8 mouse cellular contexts compared by ENCODE assay signal in the genomic region with DNA sequence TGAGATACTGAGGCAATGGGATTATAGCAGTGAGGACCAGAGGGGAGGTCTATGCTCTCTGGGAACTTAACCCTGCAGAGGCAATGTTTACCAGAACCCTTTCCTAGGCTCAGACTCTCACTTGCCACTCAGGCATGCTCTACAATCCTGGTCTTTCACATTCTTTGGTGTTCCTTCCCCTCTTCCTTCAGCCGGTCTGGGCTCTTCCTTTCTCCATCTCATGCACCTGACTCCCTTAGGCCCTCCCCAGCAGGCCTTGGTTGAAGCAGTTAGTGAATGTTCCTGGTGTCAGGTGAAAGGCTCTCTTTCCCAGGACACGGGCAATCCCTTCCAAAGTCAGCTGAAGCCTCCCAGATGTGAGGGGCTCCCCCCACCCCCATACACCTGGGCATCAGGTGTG. TPM values are rescaled to one million over a fixed set of nuclear protein-coding genes. Genes with fewer than 3 reads are reported as not detected.
A peak's percentile ranks its signal among the peaks of the same experiment; 100 is the strongest.
DNase-seq lines count a peak whose midpoint lies in the region; ATAC-seq and TF ChIP-seq lines count a peak whose summit lies in the region.

Gene Timm10b (plus strand): TSS at position 301 of the 400 bp plus-strand sequence.

- peak within 1 kb of the TSS; percentile 88 for H3K9ac ChIP-seq in heart, embryonic 11.5 days (ENCODE audit: low read depth, low read length)
- peak within 1 kb of the TSS; percentile 77 for H3K9ac ChIP-seq in midbrain, postnatal 0 days (replicated peaks; ENCODE audit: low read length, poor library complexity, severe bottlenecking)

- TF ChIP-seq CTCF in lung, adult 2 months (IDR thresholded peaks at IDR 0.05; ENCODE audit: insufficient read depth, low read length), result no peak
- TF ChIP-seq CTCF in midbrain, postnatal 0 days (IDR thresholded peaks at IDR 0.05), result no peak

- H3K27me3 ChIP-seq in heart, embryonic 11.5 days (ENCODE audit: control insufficient read depth, insufficient read depth, low read length), result no peaks in the 10 kb centered on the region
- H3K27me3 ChIP-seq in midbrain, postnatal 0 days (ENCODE audit: insufficient read depth, low read length), result no peaks in the 10 kb centered on the region

- H3K4me2 ChIP-seq in heart, embryonic 11.5 days, result peak within 1 kb of the TSS; percentile 90
- peak within 1 kb of the TSS; percentile 63 for H3K4me2 ChIP-seq in midbrain, postnatal 0 days (ENCODE audit: low read depth, low read length, poor library complexity, severe bottlenecking)

- no peak for TF ChIP-seq POLR2A in lung, adult 2 months (IDR thresholded peaks at IDR 0.05; ENCODE audit: borderline replicate concordance, extremely low read depth, low read depth, low read length)

- H3K27ac ChIP-seq in brown adipose tissue, adult 24 weeks (replicated peaks; ENCODE audit: low read depth, low read length), result peak within 1 kb of the TSS; percentile 92
- H3K27ac ChIP-seq in heart, embryonic 11.5 days (ENCODE audit: low read depth, low read length), result peak within 1 kb of the TSS; percentile 82
- peak within 1 kb of the TSS; percentile 84 for H3K27ac ChIP-seq in midbrain, postnatal 0 days (ENCODE audit: low read depth, low read length)

- no peak; the same call in 1 of the 2 replicates for ATAC-seq in heart, embryonic 11.5 days (replicated peaks; ENCODE audit: insufficient number of reproducible peaks, low FRiP score, low TSS enrichment)
- ATAC-seq in midbrain, postnatal 0 days (ENCODE audit: low FRiP score), result peak; percentile 26

- peak within 1 kb of the TSS; percentile 95 for H3K4me3 ChIP-seq in lung, adult 2 months (replicated peaks; ENCODE audit: extremely low read depth, low read depth, low read length)
- H3K4me3 ChIP-seq in brown adipose tissue, adult 24 weeks (ENCODE audit: insufficient read depth, low read depth, low read length), result peak within 1 kb of the TSS; percentile 88
- H3K4me3 ChIP-seq in heart, embryonic 11.5 days (ENCODE audit: low read depth, low read length), result peak within 1 kb of the TSS; percentile 78
- peak within 1 kb of the TSS; percentile 49 for H3K4me3 ChIP-seq in midbrain, postnatal 0 days (ENCODE audit: low read depth, low read length)

- peaks cover 7% of the 10 kb centered on the region for H3K4me1 ChIP-seq in lung, adult 2 months (ENCODE audit: control insufficient read depth, insufficient read depth, low read length)
- peaks cover 5% of the 10 kb centered on the region for H3K4me1 ChIP-seq in brown adipose tissue, adult 24 weeks (ENCODE audit: control insufficient read depth, insufficient read depth, insufficient read length, low read length)
- peaks cover 10% of the 10 kb centered on the region for H3K4me1 ChIP-seq in heart, embryonic 11.5 days (ENCODE audit: control insufficient read depth, insufficient read depth, low read length)
- H3K4me1 ChIP-seq in midbrain, postnatal 0 days (ENCODE audit: insufficient read depth, low read length), result peaks cover 14% of the 10 kb centered on the region

- WGBS in lung, adult 2 months, result 0% methylated on average over 2 of the region's 2 CpGs
- WGBS in heart, embryonic 11.5 days (ENCODE audit: insufficient replicate concordance), result 3% methylated on average over 2 of the region's 2 CpGs
- 6% methylated on average over 2 of the region's 2 CpGs for WGBS in midbrain, postnatal 0 days

- H3K36me3 ChIP-seq in heart, embryonic 11.5 days (ENCODE audit: control insufficient read depth, insufficient read depth, low read length), result peaks cover 10% of the 10 kb centered on the region
- H3K36me3 ChIP-seq in midbrain, postnatal 0 days (ENCODE audit: insufficient read depth, low read length), result peaks cover 27% of the 10 kb centered on the region

- no peaks in the 10 kb centered on the region for H3K9me3 ChIP-seq in heart, embryonic 11.5 days (replicated peaks; ENCODE audit: control insufficient read depth, low read length)
- H3K9me3 ChIP-seq in midbrain, postnatal 0 days (ENCODE audit: low read length), result no peaks in the 10 kb centered on the region

- no peak for DNase-seq in lung, adult 2 months
- no peak for DNase-seq in lung, postnatal 14 days
- DNase-seq in left cerebral cortex, adult 8-10 months (ENCODE audit: low spot score in 2 of 2), result no peak
- DNase-seq in midbrain, postnatal 0 days (ENCODE audit: low spot score), result no peak
- no peak for DNase-seq in cerebellum, postnatal 36 days
- no peak for DNase-seq in thymus, postnatal 10 days (ENCODE audit: low spot score in 2 of 2)

RNA-seq across cellular contexts. Expression of gene Timm10b, which starts in this region (rescaled TPM):
- polyA plus RNA-seq in lung, adult 2 months (2012; rRNA removed), result 95.7 and 110 TPM in 2 replicates
- 161 and 175 TPM in 2 replicates for polyA plus RNA-seq in brown adipose tissue, adult 24 weeks (2012; ENCODE audit: insufficient read depth, insufficient read length, missing spikeins)
- 151 and 160 TPM in 2 replicates for polyA plus RNA-seq in heart, embryonic 11.5 days (2014; fragmentation: Nextera tagmentation; extraction: Ambion mirVana)
- 10 to 100 TPM; 63.0 to 74.1 (median 68.2) TPM for total RNA-seq in left cerebral cortex, adult 8-10 months (2022)
- 36.4 and 107 TPM in 2 replicates for total RNA-seq in midbrain, postnatal 0 days (2014; rRNA removed)
- polyA plus RNA-seq in midbrain, postnatal 0 days (2015; fragmentation: Nextera tagmentation; extraction: Ambion mirVana), result 170 and 179 TPM in 2 replicates
